Mouse (Mus musculus) naive thymus-derived CD4-positive, alpha-beta T cell, adult 5 months (primary cell): ENCODE results near the gene Gm14459. TPM values are rescaled to one million over a fixed set of nuclear protein-coding genes. Genes with fewer than 3 reads are reported as not detected.

ENCODE experiments used
- polyA plus RNA-seq: library from polyadenylated mRNA; unstranded; fragments of 100-300 nt; shearing (Covaris generic); gene quantifications from one replicate; pipeline ENCODE4 v1.2.1, GENCODE M21; 2017

The Gm14459 gene
- polyA plus RNA-seq: not detected

DNA sequence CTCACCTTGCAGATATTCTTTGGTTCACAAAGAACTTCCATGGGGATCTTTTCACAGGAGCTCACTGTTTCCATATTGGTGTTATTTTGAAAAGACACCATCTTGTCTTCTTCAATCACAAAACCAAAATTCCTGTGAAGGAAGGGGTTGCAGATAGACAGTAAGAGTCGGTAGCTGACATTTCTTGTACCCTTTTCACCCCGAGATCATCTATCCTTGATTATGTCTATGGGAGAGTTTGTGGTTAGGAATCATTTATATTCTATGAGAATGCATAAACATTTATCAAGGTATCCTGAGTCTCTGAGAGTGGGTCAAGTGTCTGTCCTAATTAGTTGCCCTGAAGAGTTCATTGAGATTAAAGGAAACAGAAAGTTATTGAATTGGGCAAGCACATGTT lies at the start of gene Gm14459:
Gene Gm14459, minus strand, starts transcription at position 101 of the 400 bp plus-strand sequence.

DNA sequence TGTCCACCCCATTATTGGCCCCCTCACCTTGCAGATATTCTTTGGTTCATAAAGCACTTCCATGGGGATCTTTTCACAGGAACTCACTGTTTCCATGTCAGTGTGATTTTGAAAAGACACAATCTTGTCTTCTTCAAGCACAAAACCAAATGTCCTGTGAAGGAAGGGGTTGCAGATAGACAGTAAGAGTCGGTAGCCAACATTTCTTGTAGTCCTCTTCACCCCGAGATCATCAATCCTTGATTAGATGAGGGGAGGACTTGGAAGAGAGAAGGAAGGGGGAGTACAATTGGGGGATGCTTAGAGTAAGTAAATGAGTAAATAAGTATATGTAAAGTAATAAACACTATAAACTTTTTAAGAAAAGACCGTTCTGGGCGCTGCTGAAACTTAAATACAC lies 23.4 kb upstream of the Gm14459 start, which contains the start of gene Ssxb6:
Gene Ssxb6, minus strand, starts transcription at position 101 of the 400 bp plus-strand sequence.

Other genes with a start within 250 kb of the Gm14459 start
- not detected for gene Ssxb10, start 197.5 kb downstream of the Gm14459 start, polyA plus RNA-seq
- not detected for gene Ssxb9, start 158.0 kb downstream of the Gm14459 start, polyA plus RNA-seq
- gene Ssxb1, start 111.6 kb downstream of the Gm14459 start, polyA plus RNA-seq: not detected
- gene Ssxb2, start 63.2 kb downstream of the Gm14459 start, polyA plus RNA-seq: not detected
- not detected for gene Ssxb6, start 23.3 kb upstream of the Gm14459 start, polyA plus RNA-seq
- gene Ssxb3, start 66.9 kb upstream of the Gm14459 start, polyA plus RNA-seq: not detected
- gene Ssxb8, start 165.9 kb upstream of the Gm14459 start, polyA plus RNA-seq: 0.71 TPM
- gene Ssx9, start 223.5 kb upstream of the Gm14459 start, polyA plus RNA-seq: not detected